Mouse (Mus musculus) limb, embryonic 11.5 days (tissue): Measurements from ENCODE around the gene Zfp367. TPM values are rescaled to one million over a fixed set of nuclear protein-coding genes. Genes with fewer than 3 reads are reported as not detected.

Experiments
- ATAC-seq: fragments of 200-750 bp; cut with Nextera tagmentation; 2 replicates; pipeline ENCODE4 v1.8.0; 2017; ENCODE audit warnings: low read depth; ENCODE audit not compliant: insufficient number of reproducible peaks, low FRiP score, low TSS enrichment
- DNase-seq: peaks from one replicate; pipeline ENCODE4 v3.0.0-alpha.2; 2015; ENCODE audit warnings: low spot score
- H3K27ac ChIP-seq: fragments of 300-500 bp; sonication (generic); replicated peaks from 2 replicates; pipeline ENCODE4 v1.5.1; 2014; ENCODE audit warnings: low read depth, mild to moderate bottlenecking, low read length
- H3K27me3 ChIP-seq: fragments of 300-500 bp; sonication (generic); 2 replicates; pipeline ENCODE4 v1.6.1; 2014; ENCODE audit warnings: mild to moderate bottlenecking, low read length, mixed read lengths; ENCODE audit not compliant: control insufficient read depth, insufficient read depth
- H3K36me3 ChIP-seq: fragments of 300-500 bp; sonication (generic); 2 replicates; pipeline ENCODE4 v1.6.1; 2014; ENCODE audit warnings: mild to moderate bottlenecking, low read length, moderate library complexity, mixed read lengths; ENCODE audit not compliant: control insufficient read depth, insufficient read depth
- H3K4me1 ChIP-seq: fragments of 300-500 bp; sonication (generic); 2 replicates; pipeline ENCODE4 v1.6.1; 2014; ENCODE audit warnings: low read length, mixed read lengths; ENCODE audit not compliant: control insufficient read depth, insufficient read depth
- H3K4me2 ChIP-seq: fragments of 300-500 bp; sonication (generic); 2 replicates; pipeline ENCODE4 v1.6.1; 2014; ENCODE audit warnings: low read depth, mild to moderate bottlenecking, moderate library complexity; ENCODE audit not compliant: severe bottlenecking
- H3K4me3 ChIP-seq: fragments of 300-500 bp; sonication (generic); 2 replicates; pipeline ENCODE4 v1.5.1; 2014; ENCODE audit warnings: low read depth, low read length
- H3K9ac ChIP-seq: fragments of 300-500 bp; sonication (generic); 2 replicates; pipeline ENCODE4 v1.6.1; 2014; ENCODE audit warnings: mild to moderate bottlenecking, low read length
- H3K9me3 ChIP-seq: fragments of 300-500 bp; sonication (generic); 2 replicates; pipeline ENCODE4 v1.6.1; 2016; ENCODE audit warnings: low read length; ENCODE audit not compliant: control insufficient read depth
- WGBS: fragments of 180-500 bp; shearing (Covaris S2); extraction: QIAGEN DNeasy Blood & Tissue Kit; methylation state at CpG from one replicate; pipeline ENCODE4 v1.1.7; 2014; 5-methylcytosine and 5-hydroxymethylcytosine counted together
- polyA plus RNA-seq: library from polyadenylated mRNA; unstranded; fragments of >200 nt; fragmentation: Nextera tagmentation; extraction: Ambion mirVana; gene quantifications from 2 replicates; pipeline ENCODE4 v1.2.1, GENCODE M21; 2014

Gene Zfp367
- polyA plus RNA-seq, 1 experiment from 2014 or later, result 15.3 TPM

GRCm38 (mm10) chr13:64162626-64163025 lies 9.6 kb upstream of the Zfp367 start:
- WGBS, result under 1% methylated on average over 14 of the region's 14 CpGs

GRCm38 (mm10) chr13:64161916-64162611 lies 9.1 kb upstream of the Zfp367 start:
- under 1% methylated on average over 68 of the region's 71 CpGs for WGBS
- peak overlapping the region; percentile 69 for H3K4me3 ChIP-seq
- ATAC-seq (peak; percentile 67), DNase-seq (no peak)
- peaks cover 9% of the 10 kb centered on the region for H3K4me1 ChIP-seq
- peak overlapping the region; percentile 73 for H3K9ac ChIP-seq
- H3K4me2 ChIP-seq, result peak overlapping the region; percentile 97
- H3K36me3 ChIP-seq, result no peaks in the 10 kb centered on the region; the same call in 1 of the 2 replicates
- H3K27me3 ChIP-seq, result no peaks in the 10 kb centered on the region
- H3K27ac ChIP-seq, result peak overlapping the region; percentile 55
- no peaks in the 10 kb centered on the region for H3K9me3 ChIP-seq

More at GRCm38 (mm10) chr13:64162626-64163025, 9.6 kb upstream of the Zfp367 start:
- Histone ChIP-seq H3K4me2 (peak overlapping the region; percentile 97), H3K9me3 (no peaks in the 10 kb centered on the region; the same call in 1 of the 2 replicates), H3K27me3 (no peaks in the 10 kb centered on the region), H3K9ac (peak overlapping the region; percentile 73), H3K36me3 (no peaks in the 10 kb centered on the region; the same call in 1 of the 2 replicates), H3K4me1 (peaks cover 9% of the 10 kb centered on the region), H3K4me3 (peak overlapping the region; percentile 69), H3K27ac (no peak overlapping the region)
- ATAC-seq (no peak), DNase-seq (peak; percentile 53)

GRCm38 (mm10) chr13:64161548-64161915 lies 8.5 kb upstream of the Zfp367 start, which contains the start of gene Habp4:
Gene Habp4, plus strand, starts transcription at chr13:64161824.
- 0% methylated on average over 26 of the region's 31 CpGs for WGBS
- H3K4me1 ChIP-seq, result peaks cover 9% of the 10 kb centered on the region
- no peaks in the 10 kb centered on the region for H3K36me3 ChIP-seq
- peak within 1 kb of the TSS; percentile 69 for H3K4me3 ChIP-seq
- DNase-seq, result peak; percentile 99
- peak; percentile 99 for ATAC-seq
- no peaks in the 10 kb centered on the region for H3K27me3 ChIP-seq
- H3K9me3 ChIP-seq, result no peaks in the 10 kb centered on the region
- H3K9ac ChIP-seq, result peak within 1 kb of the TSS; percentile 73
- H3K27ac ChIP-seq, result peak within 1 kb of the TSS; percentile 55
- H3K4me2 ChIP-seq, result peak within 1 kb of the TSS; percentile 97

GRCm38 (mm10) chr13:64156966-64157365 lies 4.0 kb upstream of the Zfp367 start:
- Histone ChIP-seq H3K27ac (no peak overlapping the region), H3K4me1 (no peaks in the 10 kb centered on the region), H3K36me3 (no peaks in the 10 kb centered on the region), H3K4me3 (no peak overlapping the region), H3K9ac (no peak overlapping the region), H3K9me3 (no peaks in the 10 kb centered on the region), H3K4me2 (no peak overlapping the region), H3K27me3 (no peaks in the 10 kb centered on the region)
- DNase-seq (no peak), ATAC-seq (no peak)

GRCm38 (mm10) chr13:64155171-64155571 lies 2.2 kb upstream of the Zfp367 start:
- H3K27me3 ChIP-seq, result no peaks in the 10 kb centered on the region
- H3K9me3 ChIP-seq, result no peaks in the 10 kb centered on the region
- no peak overlapping the region for H3K4me3 ChIP-seq
- no peak for ATAC-seq
- H3K9ac ChIP-seq, result no peak overlapping the region
- H3K4me2 ChIP-seq, result no peak overlapping the region
- no peak overlapping the region for H3K27ac ChIP-seq
- H3K4me1 ChIP-seq, result no peaks in the 10 kb centered on the region
- 27% methylated on average over 1 of the region's 1 CpGs for WGBS
- H3K36me3 ChIP-seq, result no peaks in the 10 kb centered on the region
- no peak for DNase-seq

GRCm38 (mm10) chr13:64154651-64155050 lies 1.6 kb upstream of the Zfp367 start:
- Histone ChIP-seq H3K9ac (no peak overlapping the region), H3K9me3 (no peaks in the 10 kb centered on the region), H3K4me2 (no peak overlapping the region), H3K4me3 (no peak overlapping the region), H3K4me1 (no peaks in the 10 kb centered on the region), H3K27me3 (no peaks in the 10 kb centered on the region), H3K36me3 (no peaks in the 10 kb centered on the region), H3K27ac (no peak overlapping the region)
- 65% methylated on average over 2 of the region's 2 CpGs for WGBS
- ATAC-seq, result no peak
- DNase-seq, result no peak

- H3K27ac ChIP-seq, result no peak overlapping the region
- peak; percentile 36 for ATAC-seq
These were observed 807 bp upstream of the Zfp367 start for GRCm38 (mm10) chr13:64153751-64154267.

GRCm38 (mm10) chr13:64152671-64153082 lies 325 bp downstream of the Zfp367 start:
- peak overlapping the region; percentile 62 for H3K9ac ChIP-seq
- no peaks in the 10 kb centered on the region for H3K36me3 ChIP-seq
- no peaks in the 10 kb centered on the region for H3K4me1 ChIP-seq
- H3K27ac ChIP-seq, result peak overlapping the region; percentile 80
- DNase-seq (peak; percentile 63), ATAC-seq (peak; percentile 21)
- H3K4me3 ChIP-seq, result peak overlapping the region; percentile 93
- H3K4me2 ChIP-seq, result peak overlapping the region; percentile 62
- no peaks in the 10 kb centered on the region for H3K27me3 ChIP-seq
- no peaks in the 10 kb centered on the region for H3K9me3 ChIP-seq
- under 1% methylated on average over 61 of the region's 61 CpGs for WGBS

More at GRCm38 (mm10) chr13:64153751-64154267, 807 bp upstream of the Zfp367 start:
- Histone ChIP-seq H3K4me1 (no peaks in the 10 kb centered on the region), H3K4me3 (peak overlapping the region; percentile 93), H3K4me2 (peak overlapping the region; percentile 62), H3K9ac (no peak overlapping the region; the same call in 1 of the 2 replicates), H3K9me3 (no peaks in the 10 kb centered on the region), H3K27me3 (no peaks in the 10 kb centered on the region), H3K36me3 (no peaks in the 10 kb centered on the region)
- WGBS, result 2% methylated on average over 18 of the region's 18 CpGs
- DNase-seq, result peak; percentile 62
